Mouse (Mus musculus) liver, embryonic 14.5 days (tissue): ENCODE measurements around the gene Fez1.

Experiments used
- CTCF ChIP-seq: IDR thresholded peaks from 2 replicates; pipeline ENCODE4 v1.5.1; 2016; ENCODE audit warnings: antibody characterized with exemption, low read depth, control low read depth
- EP300 ChIP-seq: IDR thresholded peaks from 2 replicates; pipeline ENCODE4 v1.6.1; 2016; ENCODE audit warnings: antibody characterized with exemption, low read depth

DNA sequence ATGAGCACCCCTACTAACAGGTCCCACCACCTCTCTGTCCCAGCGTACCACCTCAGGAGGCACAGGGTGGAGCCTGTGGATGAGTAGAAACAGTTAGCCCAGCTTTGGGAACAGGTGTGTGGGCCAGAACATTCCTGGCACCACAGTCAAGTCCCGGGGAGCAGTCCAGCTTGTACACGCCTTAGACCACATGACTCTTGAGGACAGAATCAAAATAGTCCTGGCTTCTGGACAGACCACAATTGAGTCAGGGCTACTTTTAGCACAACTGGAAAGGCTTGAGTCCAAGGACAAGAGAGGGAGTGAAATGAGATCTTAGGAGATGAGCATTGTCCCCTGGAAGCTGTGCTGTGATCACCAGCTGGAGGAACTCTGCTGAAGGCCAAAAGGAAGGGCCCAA lies 76.9 kb downstream of the Fez1 start:
- TF ChIP-seq CTCF (no peak), EP300 (no peak)
